Mouse (Mus musculus): ENCODE measurements at regions not wholly inside any gene's neighbourhood (a gene's known extent, or its start where the extent isn't known, plus 50 kb on each side); places are given as distances from the start of the nearest gene placed in this dataset.

DNA sequence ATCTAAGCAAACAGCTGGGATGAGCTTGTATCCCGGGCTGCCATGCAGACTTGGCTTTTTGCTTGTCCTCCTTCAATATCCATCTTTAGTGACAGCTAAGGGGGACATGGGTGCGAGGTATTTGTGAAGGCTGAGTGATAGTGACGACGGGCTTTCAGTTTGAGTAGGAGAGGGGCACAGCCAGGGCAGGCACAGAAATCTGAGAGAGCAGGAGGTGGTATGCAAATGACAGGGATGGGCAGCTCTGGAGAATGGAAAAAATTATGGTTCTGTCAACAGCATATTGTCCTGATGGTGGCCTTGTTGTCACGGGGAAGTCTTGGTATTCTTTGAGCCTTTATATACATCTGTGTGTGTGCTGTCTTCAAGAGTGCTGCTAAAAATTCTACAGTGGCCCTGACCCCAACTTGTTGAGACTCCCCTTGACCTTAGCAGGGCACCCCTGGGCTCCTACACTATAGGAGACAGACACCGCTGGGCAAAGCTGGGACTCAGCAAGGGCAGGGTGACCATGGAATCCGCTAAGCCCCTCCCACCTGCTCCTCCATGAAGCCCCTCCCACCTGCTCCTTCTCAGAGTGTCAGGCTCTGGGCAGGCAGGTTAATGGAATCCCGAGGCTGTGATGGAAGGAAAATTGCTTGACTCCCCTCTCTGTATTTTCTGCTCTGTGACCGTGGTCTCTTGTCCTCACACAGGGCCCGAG lies 156.1 kb downstream of the Matn1 start:
- no peaks in the 10 kb centered on the region for H3K9me3 ChIP-seq
- 38% methylated on average over 10 of the region's 10 CpGs for WGBS
- no peak overlapping the region for H3K4me3 ChIP-seq
- H3K27ac ChIP-seq: no peak overlapping the region
- H3K27me3 ChIP-seq: peaks cover 9% of the 10 kb centered on the region
- no peak overlapping the region for H3K9ac ChIP-seq
- H3K4me1 ChIP-seq: no peaks in the 10 kb centered on the region
- no peak for ATAC-seq (ENCODE audit: insufficient number of reproducible peaks, insufficient read depth, low FRiP score, low TSS enrichment, low read depth)
- H3K36me3 ChIP-seq: no peaks in the 10 kb centered on the region
- no peak overlapping the region for H3K4me2 ChIP-seq

- no peak overlapping the region for H3K9ac ChIP-seq
- peaks cover 9% of the 10 kb centered on the region for H3K27me3 ChIP-seq
- H3K4me3 ChIP-seq: no peak overlapping the region
- H3K36me3 ChIP-seq: no peaks in the 10 kb centered on the region
- WGBS: 15% methylated on average over 13 of the region's 13 CpGs
- no peaks in the 10 kb centered on the region for H3K9me3 ChIP-seq
- H3K4me1 ChIP-seq: no peaks in the 10 kb centered on the region
- H3K4me2 ChIP-seq: no peak overlapping the region
- H3K27ac ChIP-seq: no peak overlapping the region
- ATAC-seq (ENCODE audit: insufficient number of reproducible peaks, insufficient read depth, low FRiP score, low TSS enrichment, low read depth): no peak
Measured at GRCm38 (mm10) chr4:131100796-131101156, 156.6 kb downstream of the Matn1 start.

DNA sequence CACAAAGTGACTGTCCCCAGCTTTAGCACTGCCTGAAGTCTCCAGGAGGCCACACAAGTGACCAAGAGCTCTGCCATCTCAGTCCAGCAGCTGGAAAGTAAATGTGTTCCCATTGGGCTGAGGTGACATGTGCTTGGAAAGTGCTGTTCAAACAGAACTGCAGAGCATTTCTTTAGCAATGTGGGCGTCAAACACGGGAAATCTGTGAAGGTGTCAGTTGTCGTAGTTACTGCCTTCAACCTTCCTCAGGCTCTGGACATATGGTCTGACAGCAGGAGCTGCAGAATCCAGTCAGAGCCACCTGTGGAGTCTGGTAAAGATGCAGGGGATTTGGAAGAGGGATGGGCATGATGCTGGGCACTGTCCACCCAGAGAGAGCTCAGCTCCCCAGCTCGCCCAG lies 158.0 kb downstream of the Matn1 start:
- no peak overlapping the region for H3K4me3 ChIP-seq
- no peak overlapping the region for H3K4me2 ChIP-seq
- H3K9ac ChIP-seq: no peak overlapping the region
- H3K4me1 ChIP-seq: no peaks in the 10 kb centered on the region
- H3K27ac ChIP-seq: no peak overlapping the region
- peaks cover 9% of the 10 kb centered on the region for H3K27me3 ChIP-seq
- WGBS: 76% methylated on average over 4 of the region's 4 CpGs
- ATAC-seq (ENCODE audit: insufficient number of reproducible peaks, insufficient read depth, low FRiP score, low TSS enrichment, low read depth): no peak
- no peaks in the 10 kb centered on the region for H3K36me3 ChIP-seq
- no peaks in the 10 kb centered on the region for H3K9me3 ChIP-seq

DNA sequence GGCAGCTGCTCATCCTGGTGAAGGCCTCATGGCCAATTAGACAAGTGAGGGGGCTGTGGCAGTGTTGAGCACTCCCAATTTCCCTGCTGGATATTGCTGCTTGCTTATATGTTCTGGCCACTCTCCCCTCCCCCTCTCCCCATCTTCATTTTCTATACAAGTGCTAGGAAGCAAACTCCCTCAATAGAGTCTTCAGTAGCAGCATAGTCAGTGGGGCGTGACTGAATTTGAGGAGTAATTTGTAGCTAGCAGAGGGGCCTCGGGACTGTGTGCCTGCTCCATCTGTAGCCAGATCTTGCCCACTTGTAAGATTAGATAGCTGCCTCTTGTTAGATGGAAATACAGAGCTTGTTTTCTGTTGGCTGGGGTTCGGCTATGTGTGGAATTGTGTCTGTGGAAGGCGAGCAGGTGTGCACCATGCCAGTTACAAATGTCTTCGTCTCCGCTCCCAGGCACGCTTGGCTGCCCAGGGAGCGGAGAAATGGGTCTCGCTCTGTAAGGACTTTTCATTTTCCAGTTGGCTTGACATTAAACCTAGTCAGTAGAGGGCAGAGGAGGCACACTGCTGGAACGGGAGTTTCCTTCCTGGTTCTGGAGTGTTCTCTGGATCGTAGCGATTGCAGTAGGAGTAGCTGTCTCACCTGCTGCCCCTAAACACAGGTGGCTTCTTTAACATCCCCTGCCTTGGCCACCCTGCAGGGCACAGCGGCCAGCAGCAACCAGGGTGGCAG lies 163.1 kb downstream of the Matn1 start:
- no peak for ATAC-seq (ENCODE audit: insufficient number of reproducible peaks, insufficient read depth, low FRiP score, low TSS enrichment, low read depth)
- WGBS: 69% methylated on average over 13 of the region's 13 CpGs
- no peak overlapping the region for H3K4me3 ChIP-seq
- 0 out of 2 replicates have a peak, but pooled peaks cover 14% of the 10 kb centered on the region for H3K27me3 ChIP-seq
- H3K36me3 ChIP-seq: no peaks in the 10 kb centered on the region
- H3K27ac ChIP-seq: no peak overlapping the region
- no peaks in the 10 kb centered on the region for H3K9me3 ChIP-seq
- no peak overlapping the region for H3K9ac ChIP-seq
- no peak overlapping the region for H3K4me2 ChIP-seq
- no peaks in the 10 kb centered on the region for H3K4me1 ChIP-seq

- H3K9me3 ChIP-seq: no peaks in the 10 kb centered on the region
- ATAC-seq (ENCODE audit: insufficient number of reproducible peaks, insufficient read depth, low FRiP score, low TSS enrichment, low read depth): no peak
- WGBS: 71% methylated on average over 6 of the region's 6 CpGs
- H3K4me2 ChIP-seq: no peak overlapping the region
- no peaks in the 10 kb centered on the region for H3K4me1 ChIP-seq
- H3K36me3 ChIP-seq: no peaks in the 10 kb centered on the region
- no peak overlapping the region for H3K9ac ChIP-seq
- 0 out of 2 replicates have a peak, but pooled peaks cover 7% of the 10 kb centered on the region for H3K27me3 ChIP-seq
- no peak overlapping the region for H3K4me3 ChIP-seq
- H3K27ac ChIP-seq: no peak overlapping the region
Measured at GRCm38 (mm10) chr4:131112536-131112935, 168.4 kb downstream of the Matn1 start.

DNA sequence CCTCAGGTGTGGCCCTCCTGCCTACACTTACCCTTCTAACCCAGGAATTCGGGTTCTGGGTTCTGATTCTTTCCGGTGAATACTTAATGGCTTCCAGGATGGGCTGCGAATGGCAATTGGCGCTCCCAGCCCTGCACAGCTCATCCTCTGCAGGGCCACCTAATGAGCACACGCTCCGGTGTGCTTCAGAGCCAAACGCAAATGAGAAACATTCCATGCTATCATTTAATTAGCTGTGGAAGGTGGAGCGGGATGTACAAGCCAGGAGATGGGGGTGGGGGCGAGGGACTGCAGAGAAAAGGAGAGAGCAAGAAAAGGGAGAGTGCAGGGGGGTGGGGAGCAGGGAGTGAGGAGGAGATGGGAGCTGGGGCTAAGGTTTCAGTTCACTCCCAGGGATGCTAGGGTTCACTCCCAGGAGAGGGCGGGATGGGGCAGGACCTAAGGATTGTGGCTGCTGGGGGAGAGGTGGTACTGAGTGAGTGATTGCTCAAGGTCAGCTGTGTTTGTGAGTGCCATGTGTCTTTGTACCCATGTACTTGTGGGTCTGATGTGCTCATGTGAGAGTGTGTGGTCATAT lies 169.6 kb downstream of the Matn1 start:
- no peak overlapping the region for H3K4me3 ChIP-seq
- ATAC-seq (ENCODE audit: insufficient number of reproducible peaks, insufficient read depth, low FRiP score, low TSS enrichment, low read depth): no peak
- no peak overlapping the region for H3K27ac ChIP-seq
- WGBS: 19% methylated on average over 10 of the region's 10 CpGs
- H3K4me1 ChIP-seq: no peaks in the 10 kb centered on the region
- 0 out of 2 replicates have a peak, but pooled peaks cover 1% of the 10 kb centered on the region for H3K27me3 ChIP-seq
- no peaks in the 10 kb centered on the region for H3K9me3 ChIP-seq
- no peaks in the 10 kb centered on the region for H3K36me3 ChIP-seq
- H3K9ac ChIP-seq: no peak overlapping the region
- H3K4me2 ChIP-seq: no peak overlapping the region

GRCm38 (mm10) chr4:131115247-131115646 lies 171.1 kb downstream of the Matn1 start:
- H3K36me3 ChIP-seq: no peaks in the 10 kb centered on the region
- WGBS: 6% methylated on average over 5 of the region's 5 CpGs

DNA sequence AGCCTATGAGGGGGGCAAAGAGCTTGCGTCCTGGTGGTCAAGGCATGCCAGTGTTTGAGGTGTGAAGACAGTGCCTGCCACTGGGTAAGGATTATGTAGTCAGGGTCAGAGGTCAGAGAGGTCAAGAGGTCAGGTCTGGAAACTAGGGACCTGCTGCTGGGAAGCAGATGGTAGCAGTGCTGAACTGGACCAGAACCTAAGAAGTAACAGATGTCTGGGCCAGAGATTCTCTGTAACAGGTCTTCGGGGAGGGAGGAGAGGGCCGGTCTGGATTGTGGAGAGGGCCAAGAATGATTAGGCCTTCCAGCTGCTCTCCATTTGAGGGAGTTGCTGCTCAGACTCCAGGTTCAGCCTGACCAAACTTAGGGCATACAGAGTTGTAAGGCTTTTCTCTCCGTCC lies 174.4 kb downstream of the Matn1 start:
- Histone ChIP-seq H3K4me3 (no peak overlapping the region), H3K27me3 (no peaks in the 10 kb centered on the region), H3K4me1 (no peaks in the 10 kb centered on the region), H3K4me2 (no peak overlapping the region), H3K27ac (no peak overlapping the region), H3K36me3 (no peaks in the 10 kb centered on the region), H3K9ac (no peak overlapping the region), H3K9me3 (no peaks in the 10 kb centered on the region)
- no peak for ATAC-seq (ENCODE audit: insufficient number of reproducible peaks, insufficient read depth, low FRiP score, low TSS enrichment, low read depth)
- 23% methylated on average over 4 of the region's 4 CpGs for WGBS

More at GRCm38 (mm10) chr4:131115247-131115646, 171.1 kb downstream of the Matn1 start:
- H3K9me3 ChIP-seq: no peaks in the 10 kb centered on the region
- no peak overlapping the region for H3K9ac ChIP-seq
- no peak overlapping the region for H3K27ac ChIP-seq
- no peaks in the 10 kb centered on the region for H3K4me1 ChIP-seq
- no peaks in the 10 kb centered on the region for H3K27me3 ChIP-seq
- no peak for ATAC-seq (ENCODE audit: insufficient number of reproducible peaks, insufficient read depth, low FRiP score, low TSS enrichment, low read depth)
- no peak overlapping the region for H3K4me3 ChIP-seq
- H3K4me2 ChIP-seq: no peak overlapping the region

GRCm38 (mm10) chr4:131119621-131120020 lies 175.4 kb downstream of the Matn1 start:
- Histone ChIP-seq H3K4me1 (no peaks in the 10 kb centered on the region), H3K4me2 (no peak overlapping the region), H3K36me3 (no peaks in the 10 kb centered on the region), H3K9me3 (no peaks in the 10 kb centered on the region), H3K4me3 (no peak overlapping the region), H3K27me3 (no peaks in the 10 kb centered on the region), H3K27ac (no peak overlapping the region), H3K9ac (no peak overlapping the region)
- WGBS: 88% methylated on average over 2 of the region's 2 CpGs
- ATAC-seq (ENCODE audit: insufficient number of reproducible peaks, insufficient read depth, low FRiP score, low TSS enrichment, low read depth): no peak

DNA sequence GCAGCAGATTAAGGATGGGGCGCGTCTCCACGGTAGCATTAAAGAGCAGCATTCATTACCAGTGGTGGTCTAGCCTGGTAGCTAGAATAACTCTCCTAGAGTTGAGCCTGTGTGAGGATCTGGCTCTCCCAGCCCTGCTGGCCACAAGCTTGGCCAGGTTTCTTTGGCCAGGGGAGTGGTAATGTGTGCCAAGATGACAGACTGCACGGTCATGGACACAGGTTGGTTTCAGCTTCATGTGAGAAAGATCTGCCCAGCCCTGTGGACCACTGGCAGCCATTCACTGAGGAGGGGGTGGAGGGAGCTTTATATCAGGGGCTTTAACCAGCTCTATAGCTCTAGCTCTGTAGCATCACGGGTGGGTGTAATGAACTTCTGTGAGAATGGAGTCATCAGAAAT lies 176.5 kb downstream of the Matn1 start:
- ATAC-seq (ENCODE audit: insufficient number of reproducible peaks, insufficient read depth, low FRiP score, low TSS enrichment, low read depth): no peak
- peaks cover 3% of the 10 kb centered on the region; the same call in 1 of the 2 replicates for H3K27me3 ChIP-seq
- WGBS: 89% methylated on average over 5 of the region's 5 CpGs
- H3K36me3 ChIP-seq: no peaks in the 10 kb centered on the region
- no peak overlapping the region for H3K27ac ChIP-seq
- H3K4me2 ChIP-seq: no peak overlapping the region
- no peak overlapping the region for H3K9ac ChIP-seq
- no peaks in the 10 kb centered on the region for H3K4me1 ChIP-seq
- no peaks in the 10 kb centered on the region for H3K9me3 ChIP-seq
- H3K4me3 ChIP-seq: no peak overlapping the region

GRCm38 (mm10) chr4:131125975-131126374 lies 181.8 kb downstream of the Matn1 start:
- no peak overlapping the region for H3K27ac ChIP-seq
- no peaks in the 10 kb centered on the region for H3K36me3 ChIP-seq
- WGBS: 42% methylated on average over 7 of the region's 7 CpGs
- H3K4me1 ChIP-seq: no peaks in the 10 kb centered on the region
- H3K9ac ChIP-seq: no peak overlapping the region
- ATAC-seq (ENCODE audit: insufficient number of reproducible peaks, insufficient read depth, low FRiP score, low TSS enrichment, low read depth): no peak
- H3K27me3 ChIP-seq: peaks cover 6% of the 10 kb centered on the region; the same call in 1 of the 2 replicates
- H3K4me2 ChIP-seq: no peak overlapping the region
- no peaks in the 10 kb centered on the region for H3K9me3 ChIP-seq
- H3K4me3 ChIP-seq: no peak overlapping the region

DNA sequence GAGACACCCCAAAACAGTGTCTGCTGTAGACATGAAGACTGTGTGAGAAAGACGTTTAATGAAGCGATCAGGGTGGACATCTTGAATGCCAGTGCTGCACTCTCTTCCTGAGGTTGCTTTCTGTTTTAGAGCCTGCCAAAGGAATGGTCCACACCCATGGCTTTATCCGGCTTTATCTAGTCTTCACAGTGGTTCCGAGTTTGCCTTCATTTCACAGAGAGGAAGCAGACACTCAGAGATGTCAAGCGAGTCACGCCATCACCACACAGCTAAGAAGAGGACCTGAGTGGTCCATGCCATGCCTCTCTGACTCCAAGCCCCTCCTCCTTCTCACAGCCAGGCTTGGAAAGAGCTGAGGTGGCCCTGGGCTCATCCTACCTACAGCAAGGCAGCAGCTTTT lies 182.7 kb downstream of the Matn1 start:
- H3K9me3 ChIP-seq: no peaks in the 10 kb centered on the region
- H3K4me3 ChIP-seq: no peak overlapping the region
- 77% methylated on average over 6 of the region's 6 CpGs for WGBS
- H3K27me3 ChIP-seq: peaks cover 6% of the 10 kb centered on the region; the same call in 1 of the 2 replicates
- H3K9ac ChIP-seq: no peak overlapping the region
- H3K27ac ChIP-seq: no peak overlapping the region
- no peaks in the 10 kb centered on the region for H3K36me3 ChIP-seq
- ATAC-seq (ENCODE audit: insufficient number of reproducible peaks, insufficient read depth, low FRiP score, low TSS enrichment, low read depth): no peak
- H3K4me2 ChIP-seq: no peak overlapping the region
- no peaks in the 10 kb centered on the region for H3K4me1 ChIP-seq
